Mouse (Mus musculus) right cerebral cortex, postnatal 14 days (tissue): ENCODE measurements around the gene Otog.

Experiments used
- DNase-seq: peaks from one replicate; pipeline ENCODE4 v3.0.0; 2022

Otog gene

DNA sequence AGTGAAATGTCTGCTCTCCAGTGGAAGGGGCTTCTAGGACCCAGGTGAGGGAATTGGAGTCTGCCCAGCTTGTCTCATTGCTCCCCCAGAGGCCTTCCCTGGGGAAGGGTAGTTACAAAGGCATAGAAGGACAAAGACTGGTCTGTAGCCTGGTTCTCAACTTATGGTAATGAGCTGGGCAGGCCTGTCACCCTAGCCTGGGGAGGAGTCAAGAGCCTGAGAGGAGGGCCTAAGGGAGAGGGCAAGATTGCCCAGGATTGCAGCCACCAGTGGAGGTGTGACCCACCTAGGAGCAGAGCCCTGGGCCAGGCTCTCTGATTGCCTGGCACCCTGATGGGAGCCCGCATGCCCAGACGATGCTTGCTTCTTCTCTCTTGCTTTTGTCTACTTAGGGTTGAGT, at the start of gene Otog:
Otog (plus strand) TSS at position 292 of the 400 bp plus-strand sequence.
- DNase-seq, result no peak

- DNase-seq, result no peak
Measured at GRCm38 (mm10) chr7:46195356-46195755, 45.4 kb upstream of the Otog start.

DNA sequence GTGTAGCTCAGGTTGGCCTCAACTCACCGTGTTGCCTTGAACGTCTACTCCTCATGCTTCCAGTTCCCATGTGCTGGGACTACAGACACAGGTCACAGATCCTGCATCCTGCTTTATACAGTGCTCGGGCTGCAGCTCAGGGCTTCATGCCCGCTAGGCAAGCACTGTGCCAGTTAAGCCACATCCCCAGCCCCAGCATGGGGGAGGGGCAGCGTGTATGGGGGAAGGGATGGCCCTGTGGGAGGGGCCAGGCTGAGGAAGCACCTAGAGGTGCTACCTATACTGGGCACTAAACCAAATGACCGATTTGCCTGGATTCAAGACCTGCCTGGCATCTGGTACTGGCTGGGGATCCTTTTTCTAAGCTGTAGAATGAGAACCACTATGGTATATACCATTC, 40.8 kb upstream of the Otog start:
- no peak for DNase-seq

DNA sequence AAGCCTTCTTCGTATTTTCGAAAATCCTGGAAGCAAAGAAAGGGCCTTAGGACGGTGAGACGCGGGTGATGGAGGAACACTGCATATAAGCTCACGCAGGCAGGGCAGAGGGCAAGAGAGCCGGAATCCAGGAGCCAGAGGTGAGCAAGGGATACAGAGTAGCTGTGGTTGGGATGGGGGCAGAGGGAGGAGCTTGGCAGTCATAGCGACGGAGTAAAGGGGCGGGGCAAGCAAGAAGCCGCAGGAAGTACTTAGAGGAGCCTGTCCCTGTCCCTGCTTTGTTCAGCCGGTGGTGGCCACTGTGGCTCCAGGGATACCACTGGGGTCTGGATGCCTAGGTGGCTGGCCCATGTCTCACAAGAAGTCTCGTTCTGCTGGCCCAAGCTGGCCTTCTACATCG, 39.1 kb upstream of the Otog start:
- no peak for DNase-seq

GRCm38 (mm10) chr7:46204046-46204471, 36.7 kb upstream of the Otog start:
- peak; percentile 71 for DNase-seq

GRCm38 (mm10) chr7:46204775-46205174, 36.0 kb upstream of the Otog start:
- DNase-seq, result no peak

DNA sequence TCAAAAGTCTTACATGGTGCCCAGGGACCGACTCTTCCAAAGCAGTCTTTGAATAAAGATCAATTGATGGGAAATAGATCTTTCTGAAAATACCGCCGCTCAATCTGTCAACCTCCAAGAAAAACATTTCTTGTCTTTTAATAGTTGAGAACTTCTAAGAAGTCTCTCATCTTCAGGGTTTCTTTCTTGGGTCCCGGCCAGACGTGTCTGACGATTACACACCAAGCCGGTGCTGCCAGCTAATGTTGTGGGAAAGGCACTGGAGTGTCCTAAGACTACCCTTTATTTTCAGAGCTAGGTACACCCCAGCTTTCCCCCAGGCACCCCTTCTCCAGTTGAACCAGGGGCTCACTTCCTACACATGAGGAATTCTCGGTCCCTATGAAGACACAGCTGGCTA, 32.7 kb upstream of the Otog start:
- DNase-seq, result peak; percentile 59

DNA sequence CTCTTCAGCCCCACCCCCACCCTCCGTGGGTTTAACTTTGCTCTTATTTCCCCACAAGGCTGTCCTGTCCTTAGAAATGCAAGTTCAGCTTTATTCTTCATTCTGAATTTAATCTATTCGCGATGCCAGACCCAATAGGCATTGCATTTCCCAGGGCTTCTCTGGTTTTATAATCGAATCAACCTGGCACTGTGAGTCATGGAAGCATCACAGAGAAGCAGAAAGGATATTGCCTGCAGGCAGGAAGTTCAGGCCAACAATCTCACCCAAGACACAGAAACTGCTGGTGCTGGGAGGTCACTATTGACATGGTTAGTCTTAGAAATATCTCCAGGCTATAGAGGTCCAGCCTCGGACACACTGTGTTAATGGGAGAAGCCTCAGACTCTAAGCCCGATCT, 30.5 kb upstream of the Otog start:
- DNase-seq, result no peak

- no peak for DNase-seq
Measured at GRCm38 (mm10) chr7:46216481-46216880, 24.3 kb upstream of the Otog start.

- DNase-seq, result no peak
Measured at GRCm38 (mm10) chr7:46218415-46218814, 22.4 kb upstream of the Otog start.

GRCm38 (mm10) chr7:46220591-46221129, 20.1 kb upstream of the Otog start:
- DNase-seq, result no peak

- peak; percentile 75 for DNase-seq
Measured at GRCm38 (mm10) chr7:46226253-46226652, 14.5 kb upstream of the Otog start.

DNA sequence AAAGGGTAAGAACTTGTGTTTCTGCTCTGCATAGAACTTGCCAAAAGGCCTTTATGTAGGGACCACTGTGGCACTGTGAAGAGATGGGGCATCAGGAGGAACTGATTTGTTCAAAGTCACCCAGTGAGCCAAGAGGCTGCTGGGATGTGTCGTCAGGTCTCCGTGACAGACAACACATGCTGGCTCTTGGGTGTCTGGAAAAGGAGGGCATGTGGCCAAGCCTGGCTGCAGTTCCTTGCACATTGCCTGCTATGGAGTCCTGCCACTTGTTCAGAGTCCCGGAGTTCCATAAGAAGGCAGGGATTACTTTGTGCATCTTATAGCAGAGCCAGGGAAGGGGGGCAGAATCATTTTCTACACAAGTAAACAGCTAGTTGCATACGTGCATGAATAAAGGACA, 13.9 kb upstream of the Otog start:
- peak; percentile 42 for DNase-seq

- no peak for DNase-seq
Measured at GRCm38 (mm10) chr7:46235948-46236347, 4.8 kb upstream of the Otog start.

GRCm38 (mm10) chr7:46236363-46236762, 4.4 kb upstream of the Otog start:
- no peak for DNase-seq

DNA sequence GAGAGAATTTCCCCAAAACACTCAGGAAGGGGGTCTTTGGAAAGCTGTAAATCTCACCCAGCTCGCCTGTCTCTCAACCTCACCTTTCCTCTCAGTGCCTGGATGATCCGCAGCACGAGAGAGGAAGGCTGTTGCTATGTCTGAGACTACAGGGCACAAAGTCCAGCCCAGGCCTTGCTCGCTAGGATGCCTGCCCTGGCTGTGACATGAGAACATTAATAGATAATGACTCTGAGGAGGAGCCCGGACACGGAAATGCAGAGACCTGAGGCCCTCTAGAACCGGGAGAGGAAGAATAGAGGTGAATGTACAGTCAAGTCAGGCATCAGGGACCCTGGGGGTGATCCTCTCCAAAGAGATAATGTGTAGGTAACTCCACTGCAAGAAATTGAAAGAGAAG, 3.6 kb upstream of the Otog start:
- no peak for DNase-seq

- no peak for DNase-seq
Measured at GRCm38 (mm10) chr7:46238346-46238745, 2.4 kb upstream of the Otog start, which contains the start of gene Ush1c. Gene Ush1c (minus strand): TSS chr7:46238503.

GRCm38 (mm10) chr7:46240091-46240490, 696 bp upstream of the Otog start:
- DNase-seq, result no peak

GRCm38 (mm10) chr7:46246876-46247275, 6.1 kb downstream of the Otog start:
- no peak for DNase-seq

DNA sequence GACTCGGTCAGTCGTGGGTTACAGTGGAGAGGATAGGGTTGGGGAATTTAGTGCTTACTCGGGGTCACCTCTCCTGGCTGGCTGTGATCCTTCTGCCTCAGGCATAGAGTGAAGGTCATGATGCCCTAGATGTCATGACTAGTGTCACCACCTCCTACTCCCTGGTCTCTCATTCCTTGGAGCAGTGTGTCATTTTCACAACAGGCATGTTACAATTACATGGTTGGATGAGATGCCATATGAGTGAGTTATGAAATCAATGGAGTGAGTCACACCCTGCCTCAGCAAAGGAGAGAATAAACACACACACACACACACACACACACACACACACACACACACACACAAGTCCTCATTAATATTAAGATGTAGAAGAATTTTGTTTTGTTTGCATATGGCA, 6.8 kb downstream of the Otog start:
- no peak for DNase-seq

DNA sequence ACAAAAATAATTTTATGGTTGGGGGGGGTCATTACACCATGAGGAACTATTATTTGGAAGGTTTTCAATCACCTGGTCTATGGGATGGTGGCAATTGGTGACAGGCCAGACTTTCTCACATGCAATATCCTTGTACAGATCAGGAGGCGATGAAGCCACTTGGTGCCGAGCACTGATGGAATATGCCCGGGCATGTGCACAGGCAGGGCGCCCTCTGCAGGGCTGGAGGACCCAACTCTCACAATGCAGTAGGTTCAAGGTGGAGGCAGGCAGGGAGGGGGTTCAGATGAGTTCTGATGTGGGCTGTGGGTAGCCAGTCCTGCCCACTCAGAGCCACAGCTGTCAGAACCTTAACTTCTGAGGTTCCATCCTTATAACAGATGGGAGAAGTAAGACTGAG, 11.1 kb downstream of the Otog start:
- no peak for DNase-seq

- DNase-seq, result no peak
Measured at GRCm38 (mm10) chr7:46276156-46276555, 35.4 kb downstream of the Otog start.

GRCm38 (mm10) chr7:46279946-46280345, 39.2 kb downstream of the Otog start:
- DNase-seq, result peak; percentile 79

- DNase-seq, result no peak
Measured at GRCm38 (mm10) chr7:46280896-46281295, 40.1 kb downstream of the Otog start.

GRCm38 (mm10) chr7:46282276-46282675, 41.5 kb downstream of the Otog start:
- DNase-seq, result no peak

DNA sequence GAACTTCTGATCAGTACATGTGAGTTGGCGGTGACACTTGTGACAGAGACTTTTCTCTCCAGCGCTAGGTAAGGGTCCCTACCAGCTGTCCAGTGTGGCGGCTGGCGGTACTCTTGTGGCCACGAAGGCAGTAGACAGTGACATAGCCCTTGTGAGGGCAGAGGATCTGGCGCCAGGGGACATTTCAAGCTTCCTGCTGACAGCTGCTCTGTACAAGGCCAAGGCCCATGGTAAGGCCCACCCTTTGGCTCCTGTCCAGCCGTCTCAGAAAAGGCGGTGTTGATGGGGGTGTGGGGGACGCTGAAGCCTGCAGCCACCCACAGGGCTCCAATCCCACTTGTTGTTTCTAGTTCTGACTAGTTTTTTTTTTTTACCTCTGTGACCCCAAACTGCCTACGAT, 42.9 kb downstream of the Otog start:
- DNase-seq, result no peak
